Mouse (Mus musculus) neutrophil, adult 59 days (primary cell): ENCODE data around the gene Lce6a. TPM values are rescaled to one million over a fixed set of nuclear protein-coding genes. Genes with fewer than 3 reads are reported as not detected.

Source experiments
- total RNA-seq, 2 experiments: library from RNA; stranded (reverse); gene quantifications; 1 replicate in 1 of 2; 2 replicates in 1 of 2; pipeline ENCODE4 v1.2.4; 2023

Gene Lce6a
- total RNA-seq: not detected

DNA sequence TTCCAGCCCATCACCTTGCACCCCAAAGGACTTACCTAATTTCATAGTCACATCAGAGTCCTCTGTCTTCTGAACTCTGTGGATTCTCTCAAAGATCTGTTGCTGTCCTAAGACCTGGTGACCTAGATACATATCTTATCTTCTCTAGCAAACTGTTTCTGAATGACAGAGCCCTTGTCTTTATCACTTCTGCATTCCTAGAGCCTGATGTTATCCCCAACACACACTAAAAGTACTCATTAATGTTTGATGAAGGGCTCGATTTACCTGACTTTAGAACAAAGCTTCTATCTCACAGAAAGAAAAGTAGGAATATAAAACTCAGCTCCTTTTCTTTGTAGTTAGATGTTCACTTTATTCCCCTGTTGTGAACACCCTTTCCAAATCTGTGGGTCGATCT lies at the start of gene Lce6a:
Gene Lce6a (minus strand): TSS at position 101 of the 400 bp plus-strand sequence.

DNA sequence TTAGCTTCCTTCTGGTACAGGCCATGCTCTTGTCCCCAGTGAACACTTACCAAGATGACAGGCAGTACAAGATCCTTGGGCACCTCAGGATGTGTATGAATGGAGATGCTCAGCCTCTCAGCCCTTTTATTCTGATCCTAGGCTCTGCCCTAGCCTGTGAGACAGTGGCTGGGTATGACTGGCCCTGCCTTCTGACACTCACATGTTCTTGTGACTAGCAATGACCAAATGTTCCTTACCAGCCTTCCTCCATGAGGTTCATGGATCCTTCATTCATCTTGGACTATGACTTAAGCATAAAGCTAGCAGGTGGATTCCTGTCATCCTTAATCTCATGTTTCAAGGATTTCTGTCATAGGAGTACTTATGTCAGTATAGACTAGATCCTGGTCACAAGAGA lies 48.8 kb upstream of the Lce6a start, which contains the start of gene Lce1a2:
Gene Lce1a2 (minus strand): TSS at position 101 of the 400 bp plus-strand sequence.

GRCm38 (mm10) chr3:92656826-92657225 lies 35.4 kb upstream of the Lce6a start, which contains the start of gene Lce1b:
Gene Lce1b (minus strand): TSS chr3:92656926.

GRCm38 (mm10) chr3:92648207-92648606 lies 26.7 kb upstream of the Lce6a start, which contains the start of gene Lce1a1:
Gene Lce1a1 (minus strand): TSS chr3:92648307.

DNA sequence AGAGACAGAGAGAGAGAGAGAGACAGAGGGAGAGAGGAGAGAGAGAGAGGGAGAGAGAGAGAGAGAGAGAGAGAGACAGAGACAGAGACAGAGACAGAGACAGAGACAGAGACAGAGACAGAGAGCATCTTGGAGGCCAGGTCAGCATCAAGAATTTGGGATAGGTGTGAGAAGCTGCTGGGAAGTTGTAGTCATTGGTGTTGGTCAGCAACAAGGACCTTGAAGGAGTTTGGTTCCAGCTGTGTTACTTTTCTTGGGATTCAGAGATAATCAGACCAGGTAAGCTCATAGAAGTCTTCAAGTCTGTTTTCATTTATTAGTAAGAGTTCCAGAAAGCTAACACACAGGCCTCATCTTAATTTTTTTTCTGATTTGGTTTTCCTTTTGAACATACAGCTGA lies 14.1 kb downstream of the Lce6a start, which contains the start of gene 2210017I01Rik:
Gene 2210017I01Rik (minus strand): TSS at position 101 of the 400 bp plus-strand sequence.

GRCm38 (mm10) chr3:92588858-92589257 lies 32.6 kb downstream of the Lce6a start, which contains the start of gene Smcp:
Gene Smcp (minus strand): TSS chr3:92588997.

GRCm38 (mm10) chr3:92573449-92574041 lies 47.9 kb downstream of the Lce6a start, which contains the start of gene Ivl:
Gene Ivl (minus strand): TSS chr3:92573735.

Other genes starting within 250 kb of the Lce6a start
- not detected for gene Sprr2h, start 236.0 kb downstream of the Lce6a start, total RNA-seq
- gene Sprr2i, start 213.7 kb downstream of the Lce6a start, total RNA-seq: not detected
- gene Sprr2j-ps, start 203.6 kb downstream of the Lce6a start, total RNA-seq: not detected
- gene Gm9774, start 192.2 kb downstream of the Lce6a start, total RNA-seq: 1 to 10 TPM in 1 of 2 experiments, under 1 TPM in 1; 0.66 to 1.4 TPM
- gene Sprr2k, start 189.1 kb downstream of the Lce6a start, total RNA-seq: not detected
- gene Sprr1b, start 182.9 kb downstream of the Lce6a start, total RNA-seq: not detected
- gene Sprr3, start 162.9 kb downstream of the Lce6a start, total RNA-seq: not detected
- not detected for gene Sprr1a, start 135.8 kb downstream of the Lce6a start, total RNA-seq
- gene Sprr4, start 121.2 kb downstream of the Lce6a start, total RNA-seq: not detected
- not detected for gene 2310046K23Rik, start 87.1 kb downstream of the Lce6a start, total RNA-seq
- not detected for gene Ivl, start 47.9 kb downstream of the Lce6a start, total RNA-seq
- not detected for gene Smcp, start 32.7 kb downstream of the Lce6a start, total RNA-seq
- not detected for gene 2210017I01Rik, start 14.2 kb downstream of the Lce6a start, total RNA-seq
- not detected for gene Lce1a1, start 26.6 kb upstream of the Lce6a start, total RNA-seq
- not detected for gene Lce1b, start 35.3 kb upstream of the Lce6a start, total RNA-seq
- gene Lce1a2, start 48.7 kb upstream of the Lce6a start, total RNA-seq: not detected
- not detected for gene Lce1c, start 57.6 kb upstream of the Lce6a start, total RNA-seq
- gene Lce1d, start 65.5 kb upstream of the Lce6a start, total RNA-seq: not detected
- not detected for gene Lce1e, start 87.4 kb upstream of the Lce6a start, total RNA-seq
- not detected for gene Lce1f, start 98.7 kb upstream of the Lce6a start, total RNA-seq
- gene Gm38119, start 117.4 kb upstream of the Lce6a start, total RNA-seq: not detected
- not detected for gene Lce1g, start 130.7 kb upstream of the Lce6a start, total RNA-seq
- not detected for gene Lce1h, start 143.4 kb upstream of the Lce6a start, total RNA-seq
- not detected for gene Lce1i, start 157.2 kb upstream of the Lce6a start, total RNA-seq
- not detected for gene Lce1j, start 168.9 kb upstream of the Lce6a start, total RNA-seq
- not detected for gene Lce1k, start 186.2 kb upstream of the Lce6a start, total RNA-seq
- not detected for gene Kprp, start 205.6 kb upstream of the Lce6a start, total RNA-seq
- not detected for gene Lce1l, start 229.6 kb upstream of the Lce6a start, total RNA-seq
- not detected for gene 2310050C09Rik, start 248.6 kb upstream of the Lce6a start, total RNA-seq